Mouse (Mus musculus): ENCODE data around the gene Tmem25.

DNA sequence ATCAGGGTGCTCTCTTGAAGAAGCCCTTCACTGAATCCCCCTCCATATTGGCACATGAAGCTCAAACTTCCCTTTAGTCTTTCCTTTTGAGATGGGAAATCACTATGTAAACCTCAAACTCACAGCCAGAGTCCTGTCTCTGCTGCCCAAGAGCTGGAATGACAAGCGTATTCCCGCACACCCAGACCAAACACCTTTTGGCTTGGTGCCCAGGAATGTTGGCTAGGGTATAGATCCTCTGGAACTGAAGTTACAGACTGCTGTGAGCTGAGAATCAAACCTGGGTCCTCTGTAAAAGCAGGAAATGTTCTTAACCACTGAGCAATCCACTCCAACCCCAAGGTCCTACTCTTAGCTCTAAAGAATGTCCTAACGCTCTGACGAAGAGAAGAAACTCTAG is 33.2 kb upstream of the Tmem25 start:
- no peak for TF ChIP-seq TAL1 (conservative IDR thresholded peaks at IDR 0.05; ENCODE audit: low read depth, low read length)
- TF ChIP-seq GATA2 (IDR thresholded peaks at IDR 0.05; ENCODE audit: borderline replicate concordance, low read depth, low read length) = no peak
- TF ChIP-seq CTCF (IDR thresholded peaks at IDR 0.05; ENCODE audit: low read depth, low read length) = no peak

All from G1E (cell line).